9 mouse cellular contexts compared by ENCODE assay signal in genomic region chr10:75937851-75938643, GRCm38 (mm10). TPM values are rescaled to one million over a fixed set of nuclear protein-coding genes. Genes with fewer than 3 reads are reported as not detected.
DNase-seq lines count a peak whose midpoint lies in the region; ATAC-seq and TF ChIP-seq lines count a peak whose summit lies in the region.
"Had no signal": no experiment of that assay in that cellular context is flagged by ENCODE, and none has a peak within 500 bp of the region (broad histone marks: within the 10 kb centered on the region; RNA-seq: fewer than 3 reads in every experiment).

No protein-coding gene starts in this region.

- intact Hi-C loops in gastrocnemius, adult 2 months (cut with DNase I): loop anchor here (5.0 kb wide), 1 partner anchor 41 kb away; no protein-coding TSS in a partner anchor

- WGBS in midbrain, postnatal 0 days: 55% methylated on average over 10 of the region's 10 CpGs
- 56% methylated on average over 10 of the region's 10 CpGs for WGBS in midbrain, embryonic 10.5 days
- 52% methylated on average over 10 of the region's 10 CpGs for WGBS in neural tube, embryonic 15.5 days
- 58% methylated on average over 10 of the region's 10 CpGs for WGBS in limb, embryonic 10.5 days

- H3K9ac ChIP-seq in midbrain, postnatal 0 days (replicated peaks; ENCODE audit: low read length, poor library complexity, severe bottlenecking): no peak overlapping the region
- no peak overlapping the region for H3K9ac ChIP-seq in neural tube, embryonic 15.5 days (replicated peaks)

- no peak for ATAC-seq in midbrain, postnatal 0 days (ENCODE audit: low FRiP score)
- peak; percentile 64 for ATAC-seq in erythroid progenitor cell, adult 5-6 weeks (replicated peaks; ENCODE audit: low FRiP score, poor library complexity, severe bottlenecking)
- no peak for ATAC-seq in neural tube, embryonic 15.5 days (ENCODE audit: low FRiP score)
- ATAC-seq in megakaryocyte, adult 5-6 weeks (ENCODE audit: poor library complexity, severe bottlenecking): no peak

- peak overlapping the region; percentile 99 for H3K27ac ChIP-seq in gastrocnemius, adult 2 months
- H3K27ac ChIP-seq in midbrain, postnatal 0 days (ENCODE audit: low read depth, low read length): no peak overlapping the region
- H3K27ac ChIP-seq in midbrain, embryonic 10.5 days (replicated peaks): no peak overlapping the region
- no peak overlapping the region for H3K27ac ChIP-seq in neural tube, embryonic 15.5 days (replicated peaks)
- no peak overlapping the region for H3K27ac ChIP-seq in limb, embryonic 10.5 days

- no peaks in the 10 kb centered on the region for H3K27me3 ChIP-seq in midbrain, postnatal 0 days (ENCODE audit: insufficient read depth, low read length)
- H3K27me3 ChIP-seq in midbrain, embryonic 10.5 days (ENCODE audit: low read depth, poor library complexity, severe bottlenecking): peaks cover 75% of the 10 kb centered on the region
- H3K27me3 ChIP-seq in neural tube, embryonic 15.5 days (replicated peaks): peaks cover 5% of the 10 kb centered on the region; the same call in 1 of the 2 replicates
- peaks cover 74% of the 10 kb centered on the region for H3K27me3 ChIP-seq in limb, embryonic 10.5 days (ENCODE audit: low read depth, poor library complexity, severe bottlenecking)

- TF ChIP-seq CTCF in gastrocnemius, adult 2 months (IDR thresholded peaks at IDR 0.05): no peak
- no peak for TF ChIP-seq CTCF in midbrain, postnatal 0 days (IDR thresholded peaks at IDR 0.05)

- peak overlapping the region; percentile 37 for H3K4me2 ChIP-seq in midbrain, postnatal 0 days (ENCODE audit: low read depth, low read length, poor library complexity, severe bottlenecking)
- H3K4me2 ChIP-seq in neural tube, embryonic 15.5 days: peak overlapping the region; percentile 91

- no peaks in the 10 kb centered on the region for H3K4me1 ChIP-seq in midbrain, postnatal 0 days (ENCODE audit: insufficient read depth, low read length)
- peaks cover 50% of the 10 kb centered on the region for H3K4me1 ChIP-seq in midbrain, embryonic 10.5 days
- peaks cover 29% of the 10 kb centered on the region for H3K4me1 ChIP-seq in neural tube, embryonic 15.5 days
- H3K4me1 ChIP-seq in limb, embryonic 10.5 days: peaks cover 19% of the 10 kb centered on the region

- DNase-seq in gastrocnemius, adult 2 months: peak; percentile 57
- no peak for DNase-seq in gastrocnemius, postnatal 10 days
- no peak for DNase-seq in midbrain, postnatal 0 days (ENCODE audit: low spot score)
- no peak for DNase-seq in midbrain, embryonic 10.5 days (ENCODE audit: low spot score)
- no peak for DNase-seq in limb, embryonic 10.5 days (ENCODE audit: low spot score)
- DNase-seq: thymus, postnatal 14 days had no signal

- H3K9me3 ChIP-seq in midbrain, postnatal 0 days (ENCODE audit: low read length): no peaks in the 10 kb centered on the region
- no peaks in the 10 kb centered on the region for H3K9me3 ChIP-seq in midbrain, embryonic 10.5 days (replicated peaks)
- no peaks in the 10 kb centered on the region for H3K9me3 ChIP-seq in neural tube, embryonic 15.5 days (replicated peaks)
- no peaks in the 10 kb centered on the region for H3K9me3 ChIP-seq in limb, embryonic 10.5 days (replicated peaks)

- H3K4me3 ChIP-seq in gastrocnemius, adult 2 months: peak overlapping the region; percentile 81
- no peak overlapping the region for H3K4me3 ChIP-seq in midbrain, postnatal 0 days (ENCODE audit: low read depth, low read length)
- no peak overlapping the region for H3K4me3 ChIP-seq in midbrain, embryonic 10.5 days
- H3K4me3 ChIP-seq in neural tube, embryonic 15.5 days (replicated peaks): 0 out of 2 replicates have a peak overlapping the region, but pooled peaks have one; percentile 6
- no peak overlapping the region for H3K4me3 ChIP-seq in limb, embryonic 10.5 days

- H3K36me3 ChIP-seq in midbrain, postnatal 0 days (ENCODE audit: insufficient read depth, low read length): no peaks in the 10 kb centered on the region
- H3K36me3 ChIP-seq in midbrain, embryonic 10.5 days: no peaks in the 10 kb centered on the region
- H3K36me3 ChIP-seq in neural tube, embryonic 15.5 days: no peaks in the 10 kb centered on the region
- no peaks in the 10 kb centered on the region for H3K36me3 ChIP-seq in limb, embryonic 10.5 days

RNA-seq across cellular contexts. Expression of gene Mmp11, which starts 1.8 kb away (rescaled TPM):
- total RNA-seq in gastrocnemius, adult 2 months (2021): 1 to 10 TPM; 2.5 to 2.8 TPM
- total RNA-seq in gastrocnemius, postnatal 10 days (2021): 1 to 10 TPM; 5.1 to 7.4 TPM
- 6.8 and 11.5 TPM in 2 replicates for total RNA-seq in midbrain, postnatal 0 days (2014; rRNA removed)
- 6.6 and 8.1 TPM in 2 replicates for polyA plus RNA-seq in midbrain, postnatal 0 days (2015; fragmentation: Nextera tagmentation; extraction: Ambion mirVana)
- 23.7 and 38.2 TPM in 2 replicates for polyA plus RNA-seq in midbrain, embryonic 10.5 days (2016; fragmentation: Nextera tagmentation; extraction: Ambion mirVana)
- total RNA-seq in erythroid progenitor cell, adult 5-6 weeks (2015; ENCODE audit: low replicate concordance): 0.72 TPM in 1 of 2 replicates, not detected in the other
- total RNA-seq in erythroid progenitor cell, adult 5-6 weeks (2017; ENCODE audit: low replicate concordance): 0.68 TPM in 1 of 2 replicates, not detected in the other
- polyA plus RNA-seq in neural tube, embryonic 15.5 days (2015; fragmentation: Nextera tagmentation; extraction: Ambion mirVana): 18.6 and 25.4 TPM in 2 replicates
- 39.6 and 68.1 TPM in 2 replicates for polyA plus RNA-seq in limb, embryonic 10.5 days (2016; fragmentation: Nextera tagmentation; extraction: Ambion mirVana)
- total RNA-seq in megakaryocyte, adult 5-6 weeks (2015): not detected in 2 replicates
- not detected in 2 replicates for total RNA-seq in megakaryocyte, adult 5-6 weeks (2017)

RNA-seq across cellular contexts. Expression of gene Gm867, which starts 2.4 kb away (rescaled TPM):
- not detected for total RNA-seq in gastrocnemius, adult 2 months (2021)
- under 1 TPM in 1 of 2 experiments, not detected in 1; 0.27 TPM for total RNA-seq in gastrocnemius, postnatal 10 days (2021)
- total RNA-seq in midbrain, postnatal 0 days (2014; rRNA removed): 0.88 and 1.7 TPM in 2 replicates
- polyA plus RNA-seq in midbrain, postnatal 0 days (2015; fragmentation: Nextera tagmentation; extraction: Ambion mirVana): 1.6 TPM in 2 replicates
- 0.52 and 0.58 TPM in 2 replicates for polyA plus RNA-seq in midbrain, embryonic 10.5 days (2016; fragmentation: Nextera tagmentation; extraction: Ambion mirVana)
- total RNA-seq in erythroid progenitor cell, adult 5-6 weeks (2015; ENCODE audit: low replicate concordance): 525 and 583 TPM in 2 replicates
- total RNA-seq in erythroid progenitor cell, adult 5-6 weeks (2017; ENCODE audit: low replicate concordance): 86.0 and 101 TPM in 2 replicates
- 2.3 TPM in 2 replicates for polyA plus RNA-seq in neural tube, embryonic 15.5 days (2015; fragmentation: Nextera tagmentation; extraction: Ambion mirVana)
- 0.20 and 0.49 TPM in 2 replicates for polyA plus RNA-seq in limb, embryonic 10.5 days (2016; fragmentation: Nextera tagmentation; extraction: Ambion mirVana)
- 0.48 and 0.83 TPM in 2 replicates for total RNA-seq in megakaryocyte, adult 5-6 weeks (2015)
- 0.16 TPM in 1 of 2 replicates, not detected in the other for total RNA-seq in megakaryocyte, adult 5-6 weeks (2017)

RNA-seq across cellular contexts. Expression of gene Vpreb3, which starts 4.8 kb away (rescaled TPM):
- not detected for total RNA-seq in gastrocnemius, adult 2 months (2021)
- total RNA-seq in gastrocnemius, postnatal 10 days (2021): 1 to 10 TPM in 1 of 2 experiments, not detected in 1; 1.1 TPM
- not detected in 2 replicates for total RNA-seq in midbrain, postnatal 0 days (2014; rRNA removed)
- polyA plus RNA-seq in midbrain, postnatal 0 days (2015; fragmentation: Nextera tagmentation; extraction: Ambion mirVana): 0.59 and 0.72 TPM in 2 replicates
- polyA plus RNA-seq in midbrain, embryonic 10.5 days (2016; fragmentation: Nextera tagmentation; extraction: Ambion mirVana): 0.24 and 0.39 TPM in 2 replicates
- total RNA-seq in erythroid progenitor cell, adult 5-6 weeks (2015; ENCODE audit: low replicate concordance): 85.1 and 89.7 TPM in 2 replicates
- total RNA-seq in erythroid progenitor cell, adult 5-6 weeks (2017; ENCODE audit: low replicate concordance): 31.5 and 39.7 TPM in 2 replicates
- polyA plus RNA-seq in neural tube, embryonic 15.5 days (2015; fragmentation: Nextera tagmentation; extraction: Ambion mirVana): 1.0 and 1.4 TPM in 2 replicates
- polyA plus RNA-seq in limb, embryonic 10.5 days (2016; fragmentation: Nextera tagmentation; extraction: Ambion mirVana): 0.34 and 0.65 TPM in 2 replicates
- total RNA-seq in megakaryocyte, adult 5-6 weeks (2015): 0.48 TPM in 1 of 2 replicates, not detected in the other
- total RNA-seq in megakaryocyte, adult 5-6 weeks (2017): not detected in 2 replicates

RNA-seq across cellular contexts. Expression of gene Chchd10, which starts 5.1 kb away (rescaled TPM):
- 1,000 to 10,000 TPM; 1,469 to 1,586 TPM for total RNA-seq in gastrocnemius, adult 2 months (2021)
- total RNA-seq in gastrocnemius, postnatal 10 days (2021): 100 to 1,000 TPM; 592 to 715 TPM
- total RNA-seq in midbrain, postnatal 0 days (2014; rRNA removed): 216 and 266 TPM in 2 replicates
- polyA plus RNA-seq in midbrain, postnatal 0 days (2015; fragmentation: Nextera tagmentation; extraction: Ambion mirVana): 221 and 260 TPM in 2 replicates
- polyA plus RNA-seq in midbrain, embryonic 10.5 days (2016; fragmentation: Nextera tagmentation; extraction: Ambion mirVana): 6.9 and 7.5 TPM in 2 replicates
- total RNA-seq in erythroid progenitor cell, adult 5-6 weeks (2015; ENCODE audit: low replicate concordance): 101 and 127 TPM in 2 replicates
- 40.2 and 60.3 TPM in 2 replicates for total RNA-seq in erythroid progenitor cell, adult 5-6 weeks (2017; ENCODE audit: low replicate concordance)
- polyA plus RNA-seq in neural tube, embryonic 15.5 days (2015; fragmentation: Nextera tagmentation; extraction: Ambion mirVana): 166 and 190 TPM in 2 replicates
- polyA plus RNA-seq in limb, embryonic 10.5 days (2016; fragmentation: Nextera tagmentation; extraction: Ambion mirVana): 4.9 and 5.8 TPM in 2 replicates
- total RNA-seq in megakaryocyte, adult 5-6 weeks (2015): 7.1 and 9.3 TPM in 2 replicates
- 8.1 and 15.7 TPM in 2 replicates for total RNA-seq in megakaryocyte, adult 5-6 weeks (2017)

RNA-seq across cellular contexts. Expression of gene Gm5134, which starts 16.3 kb away (rescaled TPM):
- not detected for total RNA-seq in gastrocnemius, adult 2 months (2021)
- not detected for total RNA-seq in gastrocnemius, postnatal 10 days (2021)
- total RNA-seq in midbrain, postnatal 0 days (2014; rRNA removed): not detected in 2 replicates
- not detected in 2 replicates for polyA plus RNA-seq in midbrain, postnatal 0 days (2015; fragmentation: Nextera tagmentation; extraction: Ambion mirVana)
- polyA plus RNA-seq in midbrain, embryonic 10.5 days (2016; fragmentation: Nextera tagmentation; extraction: Ambion mirVana): 0.09 and 0.10 TPM in 2 replicates
- not detected in 2 replicates for total RNA-seq in erythroid progenitor cell, adult 5-6 weeks (2015; ENCODE audit: low replicate concordance)
- total RNA-seq in erythroid progenitor cell, adult 5-6 weeks (2017; ENCODE audit: low replicate concordance): not detected in 2 replicates
- polyA plus RNA-seq in neural tube, embryonic 15.5 days (2015; fragmentation: Nextera tagmentation; extraction: Ambion mirVana): 0.08 TPM in 1 of 2 replicates, not detected in the other
- polyA plus RNA-seq in limb, embryonic 10.5 days (2016; fragmentation: Nextera tagmentation; extraction: Ambion mirVana): 0.06 TPM in 1 of 2 replicates, not detected in the other
- total RNA-seq in megakaryocyte, adult 5-6 weeks (2015): 0.47 TPM in 1 of 2 replicates, not detected in the other
- 0.11 TPM in 1 of 2 replicates, not detected in the other for total RNA-seq in megakaryocyte, adult 5-6 weeks (2017)

Comparison
In these comparisons a context has a peak if more than half of its experiments do, and no peak if none do; other contexts are left out.
1. H3K4me3 ChIP-seq: peak in gastrocnemius, adult 2 months (single experiment) and neural tube, embryonic 15.5 days (single experiment); none in midbrain, postnatal 0 days (single experiment), midbrain, embryonic 10.5 days (single experiment) and limb, embryonic 10.5 days (single experiment).
2. RNA of gene Gm867, which starts 2.4 kb away (total RNA-seq): 86.0 to 583 TPM in erythroid progenitor cell, adult 5-6 weeks; 0.88 to 1.7 TPM in midbrain, postnatal 0 days, 0.16 to 0.83 TPM in megakaryocyte, adult 5-6 weeks, 0.27 TPM in gastrocnemius, postnatal 10 days and not detected in gastrocnemius, adult 2 months; every median in the first group is over 10 times any median in the second.
3. RNA of gene Vpreb3, which starts 4.8 kb away (total RNA-seq): 31.5 to 89.7 TPM in erythroid progenitor cell, adult 5-6 weeks; 1.1 TPM in gastrocnemius, postnatal 10 days, not detected in gastrocnemius, adult 2 months, not detected in midbrain, postnatal 0 days and 0.48 TPM in megakaryocyte, adult 5-6 weeks; every median in the first group is over 10 times any median in the second.